Mouse (Mus musculus) adrenal gland, postnatal 10 days (tissue): Measurements from ENCODE around the gene Ptprj. TPM values are rescaled to one million over a fixed set of nuclear protein-coding genes. Genes with fewer than 3 reads are reported as not detected.
A peak's percentile ranks its signal among the peaks of the same experiment; 100 is the strongest.
"Not testable (repeated sequence)": the region's sequence is repeated elsewhere in the genome, so short reads cannot be mapped to it uniquely, and the experiment has no call there.

Experiments used
- DNase-seq: peaks from one replicate; pipeline ENCODE4 v3.0.0; 2021; ENCODE audit warnings: mixed read lengths
- total RNA-seq, 2 experiments: library from RNA; stranded (reverse); gene quantifications; 2 replicates each; pipeline ENCODE4 v1.2.3; 2021

The Ptprj gene
- total RNA-seq, 2 experiments from 2014 or later: 20.9 to 23.2 TPM

GRCm38 (mm10) chr2:90478531-90478930 lies 101.9 kb downstream of the Ptprj start:
- no peak for DNase-seq

- no peak for DNase-seq
These were observed 102.8 kb downstream of the Ptprj start for GRCm38 (mm10) chr2:90477617-90478016.

GRCm38 (mm10) chr2:90476792-90477191 lies 103.7 kb downstream of the Ptprj start:
- DNase-seq: no peak

GRCm38 (mm10) chr2:90476319-90476718 lies 104.1 kb downstream of the Ptprj start:
- no peak for DNase-seq

- peak; percentile 89 for DNase-seq
These were observed 105.6 kb downstream of the Ptprj start for GRCm38 (mm10) chr2:90474593-90475405.

- DNase-seq: no peak
These were observed 107.7 kb downstream of the Ptprj start for GRCm38 (mm10) chr2:90472701-90473100.

GRCm38 (mm10) chr2:90470122-90470521 lies 110.3 kb downstream of the Ptprj start:
- peak; percentile 49 for DNase-seq

- no peak for DNase-seq
These were observed 114.0 kb downstream of the Ptprj start for GRCm38 (mm10) chr2:90466480-90466879.

- no peak for DNase-seq
These were observed 116.7 kb downstream of the Ptprj start for GRCm38 (mm10) chr2:90463735-90464134.

- no peak for DNase-seq
These were observed 118.2 kb downstream of the Ptprj start for GRCm38 (mm10) chr2:90462252-90462651.

GRCm38 (mm10) chr2:90457946-90458345 lies 122.5 kb downstream of the Ptprj start:
- DNase-seq: no peak

GRCm38 (mm10) chr2:90452380-90452779 lies 128.1 kb downstream of the Ptprj start:
- DNase-seq: no peak

GRCm38 (mm10) chr2:90448967-90449740 lies 131.3 kb downstream of the Ptprj start:
- DNase-seq: no peak

GRCm38 (mm10) chr2:90443811-90444210 lies 136.6 kb downstream of the Ptprj start:
- no peak for DNase-seq

- DNase-seq: not testable (repeated sequence)
These were observed 138.6 kb downstream of the Ptprj start for GRCm38 (mm10) chr2:90441811-90442210.

- DNase-seq: not testable (repeated sequence)
These were observed 140.3 kb downstream of the Ptprj start for GRCm38 (mm10) chr2:90440169-90440568.

GRCm38 (mm10) chr2:90437453-90437852 lies 143.0 kb downstream of the Ptprj start:
- DNase-seq: not testable (repeated sequence)

GRCm38 (mm10) chr2:90429782-90430181 lies 150.7 kb downstream of the Ptprj start:
- not testable (repeated sequence) for DNase-seq

- not testable (repeated sequence) for DNase-seq
These were observed 151.3 kb downstream of the Ptprj start for GRCm38 (mm10) chr2:90428988-90429717.

GRCm38 (mm10) chr2:90424937-90425336 lies 155.5 kb downstream of the Ptprj start:
- DNase-seq: not testable (repeated sequence)

- DNase-seq: not testable (repeated sequence)
These were observed 158.2 kb downstream of the Ptprj start for GRCm38 (mm10) chr2:90422282-90422681.

GRCm38 (mm10) chr2:90414110-90414821 lies 166.2 kb downstream of the Ptprj start:
- peak; percentile 8 for DNase-seq
